ENCODE assay signal across 31 mouse cellular contexts in the genomic region with DNA sequence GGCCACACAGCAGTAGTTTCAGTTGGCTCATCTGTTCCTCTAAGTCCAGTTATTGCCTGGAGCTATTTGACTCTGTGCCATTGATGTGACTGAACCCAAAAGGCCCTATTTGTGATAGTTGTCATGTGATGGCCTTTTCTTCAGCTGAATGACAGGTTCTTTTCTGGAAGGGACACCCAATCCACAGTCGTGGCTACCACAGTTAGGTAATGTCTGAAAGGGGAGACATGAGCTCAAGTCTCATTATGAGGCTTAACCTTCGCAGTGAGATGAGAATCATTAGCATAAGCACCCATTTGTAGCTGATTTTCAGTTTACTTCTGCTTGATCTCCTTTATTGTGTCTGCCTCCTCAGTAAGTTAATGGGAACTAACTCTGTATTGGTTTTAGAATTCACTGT.
DNase-seq lines count a peak whose midpoint lies in the region; ATAC-seq lines count a peak whose summit lies in the region.
"Had no signal": no experiment of that assay in that cellular context is flagged by ENCODE, and none has a peak within 500 bp of the region (broad histone marks: within the 10 kb centered on the region; RNA-seq: fewer than 3 reads in every experiment).

No protein-coding gene starts in this region.

- peak; percentile 91 for ATAC-seq in forebrain, embryonic 11.5 days (replicated peaks; ENCODE audit: low FRiP score)
- peak; percentile 90 for ATAC-seq in forebrain, embryonic 12.5 days (ENCODE audit: low FRiP score)
- peak; percentile 94 for ATAC-seq in forebrain, embryonic 15.5 days (replicated peaks)
- ATAC-seq: hindbrain, postnatal 0 days; inflammation-experienced regulatory T-cells, adult 6 months; intestine, embryonic 16.5 days had no signal

- H3K9me3 ChIP-seq in forebrain, embryonic 11.5 days (ENCODE audit: control insufficient read depth, low read length) = no peaks in the 10 kb centered on the region
- H3K9me3 ChIP-seq in forebrain, embryonic 10.5 days = no peaks in the 10 kb centered on the region
- H3K9me3 ChIP-seq in forebrain, embryonic 12.5 days = no peaks in the 10 kb centered on the region
- no peaks in the 10 kb centered on the region for H3K9me3 ChIP-seq in forebrain, embryonic 15.5 days
- H3K9me3 ChIP-seq: embryonic facial prominence, embryonic 12.5 days; embryonic facial prominence, embryonic 15.5 days; G1E; heart, embryonic 12.5 days; heart, embryonic 15.5 days; hindbrain, embryonic 10.5 days had no signal

- DNase-seq in forebrain, embryonic 11.5 days (ENCODE audit: low spot score) = no peak
- DNase-seq in forebrain, embryonic 10.5 days (ENCODE audit: extremely low spot score, low spot score) = no peak
- peak; percentile 68 for DNase-seq in Muller cell, postnatal 12 days (ENCODE audit: inconsistent ontology term)
- DNase-seq in layer of hippocampus, adult 18-20 months (ENCODE audit: low spot score in 2 of 2) = no peak
- no peak for DNase-seq in thymus, postnatal 36 days
- DNase-seq in right cerebral cortex, adult 18-20 months = no peak
- DNase-seq: adrenal gland, adult 2 months; adrenal gland, postnatal 14 days; B cell, adult 2 months; cerebellum, adult 11-12 months; cerebellum, adult 9-10 months; cerebellum, postnatal 25 days; gastrocnemius, postnatal 10 days; gastrocnemius, postnatal 36 days; heart, adult 11 months; heart, postnatal 10 days; heart, postnatal 36 days; kidney, adult 18-20 months had no signal

- H3K4me1 ChIP-seq in forebrain, embryonic 11.5 days (replicated peaks; ENCODE audit: control insufficient read depth, insufficient read depth, low read length) = peaks cover 4% of the 10 kb centered on the region; the same call in 1 of the 2 replicates
- peaks cover 33% of the 10 kb centered on the region for H3K4me1 ChIP-seq in forebrain, embryonic 10.5 days
- H3K4me1 ChIP-seq in forebrain, embryonic 12.5 days = peaks cover 6% of the 10 kb centered on the region; the same call in 1 of the 2 replicates
- peaks cover 6% of the 10 kb centered on the region; the same call in 1 of the 2 replicates for H3K4me1 ChIP-seq in forebrain, embryonic 15.5 days
- H3K4me1 ChIP-seq: embryonic facial prominence, embryonic 12.5 days; embryonic facial prominence, embryonic 15.5 days; heart, embryonic 12.5 days; heart, embryonic 15.5 days; hindbrain, embryonic 10.5 days had no signal

- H3K27me3 ChIP-seq in forebrain, embryonic 11.5 days (ENCODE audit: control insufficient read depth, insufficient read depth, low read length) = no peaks in the 10 kb centered on the region
- no peaks in the 10 kb centered on the region for H3K27me3 ChIP-seq in forebrain, embryonic 10.5 days (ENCODE audit: poor library complexity, severe bottlenecking)
- H3K27me3 ChIP-seq in forebrain, embryonic 12.5 days = no peaks in the 10 kb centered on the region
- H3K27me3 ChIP-seq in forebrain, embryonic 15.5 days = no peaks in the 10 kb centered on the region
- H3K27me3 ChIP-seq: CH12.LX; embryonic facial prominence, embryonic 12.5 days; embryonic facial prominence, embryonic 15.5 days; heart, embryonic 12.5 days; heart, embryonic 15.5 days had no signal

- H3K9ac ChIP-seq in forebrain, embryonic 11.5 days (ENCODE audit: low read length) = no peak overlapping the region
- H3K9ac ChIP-seq in forebrain, embryonic 12.5 days = no peak overlapping the region
- no peak overlapping the region for H3K9ac ChIP-seq in forebrain, embryonic 15.5 days (replicated peaks)
- H3K9ac ChIP-seq: embryonic facial prominence, embryonic 12.5 days; embryonic facial prominence, embryonic 15.5 days; heart, embryonic 12.5 days; heart, embryonic 15.5 days; hindbrain, embryonic 14.5 days had no signal

- no peak overlapping the region for H3K4me3 ChIP-seq in forebrain, embryonic 11.5 days (ENCODE audit: low read depth, low read length)
- no peak overlapping the region for H3K4me3 ChIP-seq in forebrain, embryonic 10.5 days
- H3K4me3 ChIP-seq in forebrain, embryonic 12.5 days (replicated peaks) = no peak overlapping the region
- H3K4me3 ChIP-seq in forebrain, embryonic 15.5 days = no peak overlapping the region
- H3K4me3 ChIP-seq: embryonic facial prominence, embryonic 12.5 days; embryonic facial prominence, embryonic 15.5 days; heart, embryonic 12.5 days; heart, embryonic 15.5 days; hindbrain, embryonic 10.5 days had no signal

- WGBS in forebrain, embryonic 11.5 days = 28% methylated on average over 2 of the region's 2 CpGs
- 24% methylated on average over 2 of the region's 2 CpGs for WGBS in forebrain, embryonic 10.5 days
- 17% methylated on average over 2 of the region's 2 CpGs for WGBS in forebrain, embryonic 12.5 days
- 6% methylated on average over 2 of the region's 2 CpGs for WGBS in forebrain, embryonic 15.5 days

- H3K27ac ChIP-seq in forebrain, embryonic 11.5 days (ENCODE audit: low read depth, low read length) = peak overlapping the region; percentile 18; the same call in 1 of the 2 replicates
- H3K27ac ChIP-seq in forebrain, embryonic 10.5 days = no peak overlapping the region
- no peak overlapping the region for H3K27ac ChIP-seq in forebrain, embryonic 12.5 days
- H3K27ac ChIP-seq in forebrain, embryonic 15.5 days (replicated peaks) = peak overlapping the region; percentile 48; the same call in 1 of the 2 replicates
- H3K27ac ChIP-seq: embryonic facial prominence, embryonic 12.5 days; embryonic facial prominence, embryonic 15.5 days; heart, embryonic 15.5 days; hindbrain, embryonic 10.5 days; hindbrain, embryonic 14.5 days; hindbrain, postnatal 0 days had no signal

- H3K4me2 ChIP-seq in forebrain, embryonic 11.5 days (ENCODE audit: low read depth, low read length, severe bottlenecking) = no peak overlapping the region
- no peak overlapping the region for H3K4me2 ChIP-seq in forebrain, embryonic 12.5 days
- H3K4me2 ChIP-seq in forebrain, embryonic 15.5 days (replicated peaks) = no peak overlapping the region
- H3K4me2 ChIP-seq: embryonic facial prominence, embryonic 12.5 days; embryonic facial prominence, embryonic 15.5 days; heart, embryonic 12.5 days; heart, embryonic 15.5 days; hindbrain, embryonic 14.5 days had no signal

- H3K36me3 ChIP-seq in forebrain, embryonic 11.5 days (ENCODE audit: control insufficient read depth, insufficient read depth, low read length) = no peaks in the 10 kb centered on the region
- H3K36me3 ChIP-seq in forebrain, embryonic 10.5 days (replicated peaks) = no peaks in the 10 kb centered on the region
- no peaks in the 10 kb centered on the region for H3K36me3 ChIP-seq in forebrain, embryonic 12.5 days (replicated peaks)
- no peaks in the 10 kb centered on the region for H3K36me3 ChIP-seq in forebrain, embryonic 15.5 days
- H3K36me3 ChIP-seq: embryonic facial prominence, embryonic 12.5 days; embryonic facial prominence, embryonic 15.5 days; G1E; heart, embryonic 12.5 days; heart, embryonic 15.5 days; hindbrain, embryonic 10.5 days had no signal

Comparison
In these comparisons a context has a peak if more than half of its experiments do, and no peak if none do; other contexts are left out.
1. H3K27ac ChIP-seq: peak in forebrain, embryonic 11.5 days (single experiment) and forebrain, embryonic 15.5 days (single experiment); none in forebrain, embryonic 10.5 days (single experiment) and forebrain, embryonic 12.5 days (single experiment).
2. Peak in every context shown above with its lines, with median percentiles within 50 percentile points of each other: ATAC-seq.